In the genomic region with DNA sequence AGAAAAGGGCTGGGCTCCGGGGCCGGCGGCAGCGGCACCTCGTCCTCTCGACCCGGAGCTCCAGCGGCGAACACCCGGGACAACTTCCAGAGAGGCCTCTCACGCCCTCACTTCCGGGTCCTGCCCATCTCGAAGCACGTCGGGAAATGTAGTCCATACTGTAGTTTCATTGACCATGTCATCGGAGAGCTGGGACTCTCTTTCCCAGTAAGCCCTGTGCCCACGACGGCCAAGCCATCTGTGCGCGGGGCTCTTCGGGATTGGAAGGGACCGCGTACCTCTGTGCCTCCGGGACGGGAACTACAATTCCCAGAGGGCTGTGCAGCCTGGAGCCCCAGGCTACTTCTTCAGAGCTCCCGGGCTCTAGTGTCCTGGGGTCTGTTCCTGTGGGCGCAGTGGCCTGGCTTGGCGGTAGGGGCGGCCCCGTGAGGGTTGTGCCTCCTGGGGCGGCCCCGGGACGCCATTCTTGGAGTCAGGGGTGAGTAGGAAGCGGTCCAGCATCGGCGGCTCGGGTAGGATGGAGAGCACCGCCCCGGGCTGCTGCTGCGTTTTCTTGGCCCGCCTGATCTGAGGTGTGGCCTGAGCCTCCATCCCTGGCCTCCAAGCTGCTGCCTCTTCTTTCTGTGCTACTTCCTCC, we compare ENCODE assay signal across 8 mouse cellular contexts. TPM values are rescaled to one million over a fixed set of nuclear protein-coding genes. Genes with fewer than 3 reads are reported as not detected.
DNase-seq lines count a peak whose midpoint lies in the region; ATAC-seq and TF ChIP-seq lines count a peak whose summit lies in the region.

A gene (minus strand): TSS at position 61 of the 637 bp plus-strand sequence.
A gene (plus strand): TSS at position 263 of the 637 bp plus-strand sequence.

- peaks cover 0 to 28% of the 10 kb centered on the region in 2 experiments; a peak in 2 of 4 replicates for H3K4me1 ChIP-seq in CH12.LX (ENCODE audit: control insufficient read depth in 1 of 2, insufficient read depth in 2 of 2)
- no peaks in the 10 kb centered on the region; the same call in 1 of the 2 replicates for H3K4me1 ChIP-seq in forebrain, embryonic 11.5 days (replicated peaks; ENCODE audit: control insufficient read depth, insufficient read depth, low read length)
- peaks cover 4% of the 10 kb centered on the region for H3K4me1 ChIP-seq in heart, embryonic 16.5 days (ENCODE audit: control insufficient read depth, insufficient read depth, low read length)
- H3K4me1 ChIP-seq in liver, embryonic 15.5 days (replicated peaks) = peaks cover 18% of the 10 kb centered on the region
- peaks cover 12% of the 10 kb centered on the region for H3K4me1 ChIP-seq in neural tube, embryonic 12.5 days

- H3K36me3 ChIP-seq in CH12.LX (replicated peaks in 1 of 2; ENCODE audit: control insufficient read depth in 1 of 2, insufficient read depth in 1 of 2, low read length in 1 of 2) = peaks cover 3 to 12% of the 10 kb centered on the region in 2 experiments
- H3K36me3 ChIP-seq in forebrain, embryonic 11.5 days (ENCODE audit: control insufficient read depth, insufficient read depth, low read length) = no peaks in the 10 kb centered on the region
- H3K36me3 ChIP-seq in heart, embryonic 16.5 days (ENCODE audit: control insufficient read depth, insufficient read depth) = 0 out of 2 replicates have a peak, but pooled peaks cover 2% of the 10 kb centered on the region
- H3K36me3 ChIP-seq in liver, embryonic 15.5 days (replicated peaks) = no peaks in the 10 kb centered on the region
- no peaks in the 10 kb centered on the region for H3K36me3 ChIP-seq in neural tube, embryonic 12.5 days

- H3K27ac ChIP-seq in CH12.LX (ENCODE audit: insufficient read depth, low read depth) = peak within 1 kb of the TSS; percentile 56
- peak within 1 kb of the TSS; percentile 31 for H3K27ac ChIP-seq in forebrain, embryonic 11.5 days (ENCODE audit: low read depth, low read length)
- H3K27ac ChIP-seq in heart, embryonic 16.5 days (ENCODE audit: low read length) = peak within 1 kb of the TSS; percentile 82
- H3K27ac ChIP-seq in liver, embryonic 15.5 days (replicated peaks) = peak within 1 kb of the TSS; percentile 73
- H3K27ac ChIP-seq in neural tube, embryonic 12.5 days = peak within 1 kb of the TSS; percentile 26; the same call in 1 of the 2 replicates

- TF ChIP-seq RAD21 in CH12.LX (IDR thresholded peaks at IDR 0.05; ENCODE audit: low read depth, low read length) = no peak; the same call in 1 of the 2 replicates

- peaks cover 35% of the 10 kb centered on the region for H3K79me2 ChIP-seq in CH12.LX (replicated peaks; ENCODE audit: control insufficient read depth, extremely low read depth, insufficient read depth, poor library complexity, severe bottlenecking)

- peak within 1 kb of the TSS; percentile 88 to 100 (median 99) for H3K4me3 ChIP-seq in CH12.LX (replicated peaks in 1 of 3; ENCODE audit: low read depth in 2 of 3, low read length in 2 of 3, poor library complexity in 1 of 3)
- H3K4me3 ChIP-seq in forebrain, embryonic 11.5 days (ENCODE audit: low read depth, low read length) = peak within 1 kb of the TSS; percentile 93
- H3K4me3 ChIP-seq in heart, embryonic 16.5 days (ENCODE audit: low read length) = peak within 1 kb of the TSS; percentile 99
- peak within 1 kb of the TSS; percentile 97 for H3K4me3 ChIP-seq in liver, embryonic 15.5 days (replicated peaks)
- H3K4me3 ChIP-seq in neural tube, embryonic 12.5 days = peak within 1 kb of the TSS; percentile 85

- in situ Hi-C loops in CH12.LX (cut with MboI; ENCODE audit: low pct_ligation_motif_present, low pct_unique_long_range_greater_than_20kb, low sequenced_read_pairs) = loop anchor here (10.0 kb wide), 1 partner anchor 45 kb away; no protein-coding TSS in a partner anchor

- WGBS in forebrain, embryonic 11.5 days = under 1% methylated on average over 38 of the region's 41 CpGs
- under 1% methylated on average over 41 of the region's 41 CpGs for whole genome bisulfite sequencing in heart, embryonic 16.5 days
- under 1% methylated on average over 41 of the region's 41 CpGs for WGBS in liver, embryonic 15.5 days (ENCODE audit: insufficient replicate concordance)
- WGBS in neural tube, embryonic 12.5 days = under 1% methylated on average over 41 of the region's 41 CpGs

- H3K4me2 ChIP-seq in CH12.LX (ENCODE audit: insufficient read depth, low read depth, poor library complexity, severe bottlenecking) = peak within 1 kb of the TSS; percentile 93
- peak within 1 kb of the TSS; percentile 79 for H3K4me2 ChIP-seq in forebrain, embryonic 11.5 days (ENCODE audit: low read depth, low read length, severe bottlenecking)
- peak within 1 kb of the TSS; percentile 88 for H3K4me2 ChIP-seq in heart, embryonic 16.5 days (ENCODE audit: low read depth, low read length)
- peak within 1 kb of the TSS; percentile 86 for H3K4me2 ChIP-seq in liver, embryonic 15.5 days
- H3K4me2 ChIP-seq in neural tube, embryonic 12.5 days (replicated peaks) = peak within 1 kb of the TSS; percentile 90

- no peaks in the 10 kb centered on the region for H3K9me3 ChIP-seq in CH12.LX (replicated peaks; ENCODE audit: low read length)
- H3K9me3 ChIP-seq in forebrain, embryonic 11.5 days (ENCODE audit: control insufficient read depth, low read length) = no peaks in the 10 kb centered on the region
- no peaks in the 10 kb centered on the region for H3K9me3 ChIP-seq in heart, embryonic 16.5 days (replicated peaks; ENCODE audit: control insufficient read depth, low read length)
- no peaks in the 10 kb centered on the region for H3K9me3 ChIP-seq in liver, embryonic 15.5 days (replicated peaks)
- H3K9me3 ChIP-seq in neural tube, embryonic 12.5 days = no peaks in the 10 kb centered on the region

- DNase-seq in CH12.LX (ENCODE audit: extremely low read depth) = peak; percentile 98
- peak; percentile 94 for DNase-seq in c-Kit-positive CD71-positive TER-119-negative erythroid progenitor cells, embryonic 14.5 days (ENCODE audit: low read depth)
- DNase-seq in forebrain, embryonic 11.5 days (ENCODE audit: low spot score) = peak; percentile 96
- peak; percentile 94 to 98 for DNase-seq in kidney, postnatal 36 days
- peak; percentile 99 for DNase-seq in telencephalon, adult 2 months (ENCODE audit: low read depth, low spot score)

- peak within 1 kb of the TSS; percentile 94 for H3K9ac ChIP-seq in CH12.LX (ENCODE audit: insufficient read depth, low read depth)
- peak within 1 kb of the TSS; percentile 95 for H3K9ac ChIP-seq in forebrain, embryonic 11.5 days (ENCODE audit: low read length)
- H3K9ac ChIP-seq in heart, embryonic 16.5 days (ENCODE audit: low read length) = peak within 1 kb of the TSS; percentile 92
- H3K9ac ChIP-seq in liver, embryonic 15.5 days = peak within 1 kb of the TSS; percentile 92
- peak within 1 kb of the TSS; percentile 81 for H3K9ac ChIP-seq in neural tube, embryonic 12.5 days

- TF ChIP-seq CTCF in CH12.LX (conservative IDR thresholded peaks at IDR 0.05 in 1 of 2, IDR thresholded peaks at IDR 0.05 in 1 of 2; ENCODE audit: low read depth in 2 of 2, low read length in 2 of 2) = no peak

- no peak for TF ChIP-seq EP300 in CH12.LX (IDR thresholded peaks at IDR 0.05; ENCODE audit: low read length)

- H3K27me3 ChIP-seq in CH12.LX (replicated peaks) = no peaks in the 10 kb centered on the region
- H3K27me3 ChIP-seq in forebrain, embryonic 11.5 days (ENCODE audit: control insufficient read depth, insufficient read depth, low read length) = no peaks in the 10 kb centered on the region
- no peaks in the 10 kb centered on the region for H3K27me3 ChIP-seq in heart, embryonic 16.5 days (ENCODE audit: control insufficient read depth, insufficient read depth, low read length)
- no peaks in the 10 kb centered on the region for H3K27me3 ChIP-seq in liver, embryonic 15.5 days
- H3K27me3 ChIP-seq in neural tube, embryonic 12.5 days (replicated peaks) = no peaks in the 10 kb centered on the region

- peak; percentile 99 for ATAC-seq in forebrain, embryonic 11.5 days (replicated peaks; ENCODE audit: low FRiP score)
- peak; percentile 100 for ATAC-seq in heart, embryonic 16.5 days (replicated peaks; ENCODE audit: extremely low read depth, insufficient read depth, low FRiP score)
- ATAC-seq in liver, embryonic 15.5 days (ENCODE audit: insufficient read depth) = peak; percentile 99
- ATAC-seq in neural tube, embryonic 12.5 days (ENCODE audit: low FRiP score, low read depth) = peak; percentile 100

- peak; percentile 79 for TF ChIP-seq POLR2A in CH12.LX (IDR thresholded peaks at IDR 0.05; ENCODE audit: low read depth, low read length)

- dilution Hi-C loops in CH12.LX (cut with MboI; ENCODE audit: extremely low pct_ligation_motif_present, extremely low pct_unique_long_range_greater_than_20kb, low sequenced_read_pairs) = no loop called here

TF ChIP-seq in CH12.LX, 34 proteins besides CTCF, POLR2A, EP300 and RAD21 (continues in another document):
- no peak for TF ChIP-seq SMC3 (IDR thresholded peaks at IDR 0.05; ENCODE audit: low read depth, low read length)
- TF ChIP-seq GABPA (IDR thresholded peaks at IDR 0.05; ENCODE audit: insufficient replicate concordance, low read depth, low read length) = peak; percentile 89; the same call in 1 of the 2 replicates
- no peak for TF ChIP-seq ZNF384 (IDR thresholded peaks at IDR 0.05; ENCODE audit: low read depth, low read length)
- peak; percentile 48; the same call in 1 of the 2 replicates for TF ChIP-seq TCF12 (IDR thresholded peaks at IDR 0.05; ENCODE audit: low read depth, low read length)
- peak; percentile 95 for TF ChIP-seq HCFC1 (IDR thresholded peaks at IDR 0.05; ENCODE audit: low read depth, low read length)
- no peak for TF ChIP-seq ZC3H11A (IDR thresholded peaks at IDR 0.05; ENCODE audit: low read depth, low read length)
- peak; percentile 87 for TF ChIP-seq CHD2 (IDR thresholded peaks at IDR 0.05; ENCODE audit: low read length)
- TF ChIP-seq E2F4 (IDR thresholded peaks at IDR 0.05; ENCODE audit: insufficient replicate concordance, low read depth, low read length) = no peak

RNA-seq across cellular contexts. Expression of the first gene that starts in this region (rescaled TPM):
- total RNA-seq in CH12.LX (2012; rRNA removed) = 59.2 and 60.4 TPM in 2 replicates
- 201 and 203 TPM in 2 replicates for total RNA-seq in CH12.LX (2014; rRNA removed)
- polyA plus RNA-seq in CH12.LX (2012; ENCODE audit: insufficient read length, low read depth) = 85.3 and 99.7 TPM in 2 replicates
- 60.5 and 63.3 TPM in 2 replicates for polyA plus RNA-seq in forebrain, embryonic 11.5 days (2014; fragmentation: Nextera tagmentation; extraction: Ambion mirVana)
- 56.7 and 63.6 TPM in 2 replicates for polyA plus RNA-seq in heart, embryonic 16.5 days (2015; fragmentation: Nextera tagmentation; extraction: Ambion mirVana)
- polyA plus RNA-seq in liver, embryonic 15.5 days (2015; fragmentation: Nextera tagmentation; extraction: Ambion mirVana) = 46.0 and 49.2 TPM in 2 replicates
- polyA plus RNA-seq in neural tube, embryonic 12.5 days (2016; fragmentation: Nextera tagmentation; extraction: Ambion mirVana) = 70.2 and 71.3 TPM in 2 replicates

RNA-seq across cellular contexts. Expression of the second gene that starts in this region (rescaled TPM):
- total RNA-seq in CH12.LX (2012; rRNA removed) = 6.4 and 6.9 TPM in 2 replicates
- 4.2 and 5.7 TPM in 2 replicates for total RNA-seq in CH12.LX (2014; rRNA removed)
- polyA plus RNA-seq in CH12.LX (2012; ENCODE audit: insufficient read length, low read depth) = 4.8 and 5.1 TPM in 2 replicates
- polyA plus RNA-seq in forebrain, embryonic 11.5 days (2014; fragmentation: Nextera tagmentation; extraction: Ambion mirVana) = 7.5 and 9.8 TPM in 2 replicates
- polyA plus RNA-seq in heart, embryonic 16.5 days (2015; fragmentation: Nextera tagmentation; extraction: Ambion mirVana) = 4.5 and 5.0 TPM in 2 replicates
- 1.9 TPM in 2 replicates for polyA plus RNA-seq in liver, embryonic 15.5 days (2015; fragmentation: Nextera tagmentation; extraction: Ambion mirVana)
- polyA plus RNA-seq in neural tube, embryonic 12.5 days (2016; fragmentation: Nextera tagmentation; extraction: Ambion mirVana) = 8.5 and 10.3 TPM in 2 replicates

Comparison
In these comparisons a context has a peak if more than half of its experiments do, and no peak if none do; other contexts are left out.
1. Peak in every context shown above with its lines: DNase-seq, ATAC-seq, H3K4me3 ChIP-seq and H3K27ac ChIP-seq.
2. H3K27ac ChIP-seq: peak in every context shown above with its lines; median percentile 82 in heart, embryonic 16.5 days; 73 in liver, embryonic 15.5 days; 56 in CH12.LX; 31 in forebrain, embryonic 11.5 days; 26 in neural tube, embryonic 12.5 days.